Mouse (Mus musculus) small intestine, adult 2 months (tissue): ENCODE measurements at regions not wholly inside any gene's neighbourhood (a gene's known extent, or its start where the extent isn't known, plus 50 kb on each side); places are given as distances from the start of the nearest gene placed in this dataset.

ENCODE experiments used
- CTCF ChIP-seq: fragments of 200-500 bp; IDR thresholded peaks from 2 replicates; pipeline ENCODE4 v1.5.1; 2012; ENCODE audit warnings: low read depth, mild to moderate bottlenecking, control low read depth, inconsistent platforms, low read length, moderate library complexity, mixed read lengths; ENCODE audit not compliant: insufficient replicate concordance, insufficient read length; ENCODE audit errors: extremely low read depth
- POLR2A ChIP-seq: fragments of 200-500 bp; IDR thresholded peaks from 2 replicates; pipeline ENCODE4 v1.6.1; 2012; ENCODE audit warnings: low read depth, mild to moderate bottlenecking, control low read depth, inconsistent platforms, low read length, moderate library complexity

GRCm38 (mm10) chr2:166408009-166408408, 252.5 kb upstream of the Sulf2 start:
- TF ChIP-seq CTCF, result no peak
- no peak for TF ChIP-seq POLR2A
